Mouse (Mus musculus) megakaryocyte progenitor cell, adult 5-6 weeks (primary cell): ENCODE results near the gene Krt7. TPM values are rescaled to one million over a fixed set of nuclear protein-coding genes. Genes with fewer than 3 reads are reported as not detected.

Experiments
- ATAC-seq: replicated peaks from 2 replicates; pipeline ENCODE4 v1.8.0; 2016; ENCODE audit warnings: mild to moderate bottlenecking, moderate TSS enrichment, inconsistent platforms; ENCODE audit not compliant: poor library complexity
- total RNA-seq, 2 experiments: library from RNA; stranded (forward) in 1 of 2; stranded (reverse) in 1 of 2; fragments of 157-497, 149-512 nt in 1 of 2; fragments of 200-1000 nt in 1 of 2; gene quantifications; 2 replicates each; pipeline versions ENCODE4 v1.2.3 to v1.2.4; 2015 to 2017

The Krt7 gene
- total RNA-seq (2015) (1.1 TPM in 1 of 2 replicates, not detected in the other), total RNA-seq (2017) (not detected in 2 replicates)

DNA sequence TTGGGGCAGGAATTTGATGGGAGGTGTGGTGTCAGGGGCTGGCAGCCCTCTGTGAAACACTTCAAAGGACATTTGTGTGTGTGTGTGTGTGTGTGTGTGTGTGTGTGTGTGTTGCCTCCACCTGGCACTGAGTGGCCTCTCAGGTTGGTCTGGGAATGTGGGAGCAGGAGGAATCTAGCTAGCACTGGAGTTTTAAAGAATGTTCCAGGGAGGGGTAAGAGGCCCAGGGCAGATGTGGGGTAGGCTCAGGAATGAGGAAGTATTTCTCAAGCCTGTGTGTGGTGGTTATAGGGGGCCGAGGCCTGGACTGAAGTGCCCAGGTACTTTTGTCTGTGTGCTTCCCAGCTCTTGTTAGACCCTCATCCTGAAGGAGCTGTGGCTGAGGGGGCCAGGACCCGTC, at the start of gene Krt7:
Gene Krt7, plus strand, starts transcription at position 269 of the 400 bp plus-strand sequence.
- ATAC-seq: peak; percentile 78

DNA sequence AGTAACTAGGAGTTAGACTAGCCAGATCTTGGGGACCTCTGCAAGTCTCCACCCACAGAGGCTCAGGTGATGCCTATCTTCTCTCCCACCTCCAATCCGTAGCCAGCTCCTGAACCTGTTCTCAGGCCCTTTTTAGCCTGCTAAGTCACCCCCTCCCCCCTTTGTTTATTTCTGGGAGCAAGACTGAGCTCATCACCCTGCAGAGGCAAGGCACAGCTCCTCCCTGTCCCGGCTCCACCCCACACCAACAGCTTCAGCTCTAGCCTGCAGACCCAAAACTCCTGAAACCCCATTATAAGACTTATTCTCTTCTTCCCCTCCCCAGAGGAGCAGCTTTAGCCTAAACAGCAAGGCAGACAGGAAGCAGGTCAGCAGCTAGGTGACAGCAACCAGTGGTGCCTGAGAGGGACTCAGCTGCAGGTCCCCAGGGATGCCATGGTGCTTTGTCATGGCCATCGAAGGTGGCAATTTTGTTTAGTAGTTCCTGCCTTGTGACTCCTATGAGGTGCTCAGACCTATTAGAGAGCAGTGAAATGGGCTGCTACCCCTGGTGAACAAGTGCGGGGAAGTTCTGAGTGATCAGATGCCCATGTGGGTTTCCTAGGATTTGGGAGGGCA, 48.3 kb upstream of the Krt7 start:
- no peak for ATAC-seq

DNA sequence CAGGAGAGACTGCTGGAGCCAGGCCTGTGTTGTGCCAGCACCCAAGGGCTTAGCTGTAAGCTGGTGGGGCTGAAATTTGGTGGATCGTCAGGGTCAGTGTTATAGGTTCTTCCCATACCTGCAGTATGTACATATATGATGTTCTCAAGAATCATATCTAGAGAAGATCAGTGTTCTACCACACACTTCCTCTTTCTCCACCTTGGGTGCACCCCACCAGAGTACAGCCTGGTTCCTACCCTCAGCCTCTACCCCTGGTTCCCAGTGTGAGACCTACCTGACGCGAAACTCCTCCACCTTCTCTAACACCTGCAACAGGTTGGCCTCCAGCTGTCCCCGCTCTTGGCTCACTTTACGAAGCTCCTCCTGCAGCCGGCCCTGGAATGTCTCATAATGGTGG, 46.9 kb upstream of the Krt7 start:
- peak; percentile 58 for ATAC-seq

- no peak for ATAC-seq
Measured at GRCm38 (mm10) chr15:101364425-101364824, 46.4 kb upstream of the Krt7 start.

DNA sequence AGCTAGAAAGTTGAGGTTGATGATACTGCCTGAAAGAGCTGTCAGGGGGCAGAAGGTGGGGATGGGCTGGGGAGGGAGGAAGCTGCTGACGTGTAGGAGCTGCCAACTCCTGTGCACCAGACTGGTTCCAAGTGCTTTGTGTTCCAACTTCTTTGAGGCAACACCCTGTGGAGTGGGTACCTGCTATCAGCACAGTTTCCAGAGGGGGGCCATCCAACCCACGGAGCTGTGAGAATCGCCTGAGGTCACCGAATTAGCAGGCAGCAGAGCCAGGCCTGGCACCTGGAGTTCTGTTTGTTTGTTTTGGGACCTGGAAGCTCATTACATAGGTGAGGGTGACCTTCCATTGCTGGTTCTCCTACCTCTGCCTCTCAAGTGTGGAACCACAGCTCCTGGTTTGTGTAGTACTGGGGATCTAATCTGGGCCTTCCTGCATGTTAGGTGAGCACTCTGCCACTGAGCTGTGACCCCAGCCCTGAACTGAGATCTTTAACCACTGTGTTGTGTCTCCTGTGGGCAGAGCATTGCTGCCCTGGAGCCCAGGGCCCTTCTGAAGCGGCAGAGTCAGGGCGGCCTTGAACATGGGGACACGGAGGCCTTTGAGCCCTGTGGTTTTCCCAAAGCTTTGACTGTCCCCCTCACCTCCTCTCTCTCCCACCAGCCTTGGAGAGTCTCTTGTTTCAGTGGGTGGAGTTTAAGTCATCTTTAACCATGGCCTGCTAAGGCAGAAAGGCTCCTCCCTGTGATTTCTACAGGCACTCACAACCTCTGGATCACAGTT, 45.8 kb upstream of the Krt7 start:
- ATAC-seq: no peak

DNA sequence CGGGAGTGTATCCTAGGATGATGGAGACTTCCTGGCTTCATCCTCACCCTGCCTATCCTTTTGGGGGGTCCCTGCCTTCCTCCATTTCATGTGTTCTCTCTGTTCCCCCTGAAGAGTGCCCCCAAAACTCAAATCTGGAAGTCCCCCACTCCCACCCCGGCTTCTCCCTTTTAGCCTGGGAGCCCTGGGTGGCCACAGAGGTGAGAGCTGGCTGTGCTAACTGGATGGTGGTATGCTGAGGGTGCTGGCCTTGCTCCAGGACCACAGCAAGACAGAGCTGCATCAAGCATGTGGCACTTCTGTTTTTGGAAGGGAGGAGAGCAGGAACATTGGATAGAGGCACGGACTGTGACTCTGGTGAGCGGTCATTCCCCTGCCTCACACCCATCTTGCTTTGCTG, 45.1 kb upstream of the Krt7 start:
- no peak for ATAC-seq

DNA sequence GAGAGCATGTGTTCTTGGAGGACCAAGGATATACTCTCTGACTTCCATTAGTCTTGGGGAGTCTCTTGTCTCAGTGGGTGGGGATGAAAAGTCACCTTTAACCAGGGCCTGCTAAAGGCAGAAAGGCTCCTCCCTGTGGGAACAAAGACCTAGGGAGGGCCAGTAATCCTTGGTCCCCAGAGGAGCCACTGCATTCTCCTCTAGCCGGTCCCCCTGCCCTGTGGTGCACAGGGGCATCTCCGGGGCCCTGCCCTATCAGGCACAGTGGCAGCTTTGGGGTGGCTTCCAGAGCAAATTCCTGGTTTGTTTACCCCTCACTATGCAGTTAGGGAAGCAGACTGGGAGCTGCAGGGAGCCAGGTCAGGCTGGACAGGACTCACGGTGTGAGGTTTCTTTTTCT, 44.4 kb upstream of the Krt7 start:
- no peak for ATAC-seq

DNA sequence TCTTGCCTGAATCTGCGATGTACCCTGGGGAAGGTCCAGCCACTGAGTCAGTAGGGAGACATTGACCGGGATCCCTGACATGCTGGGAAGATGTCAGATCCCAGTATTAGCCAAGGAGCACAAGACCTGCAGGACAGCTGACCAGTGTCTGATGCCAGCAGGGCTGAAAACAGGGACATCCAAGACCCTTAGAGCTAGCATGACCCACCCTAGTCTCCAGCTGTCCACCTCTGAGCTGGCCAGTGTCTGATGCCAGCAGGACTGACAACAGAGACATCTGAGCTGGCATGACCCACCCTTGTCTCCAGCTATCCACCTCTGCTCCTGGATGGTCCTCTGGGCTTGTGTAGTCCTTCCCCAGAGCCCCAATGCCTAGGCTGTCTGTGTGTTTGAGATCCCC, 43.9 kb upstream of the Krt7 start:
- ATAC-seq: no peak

DNA sequence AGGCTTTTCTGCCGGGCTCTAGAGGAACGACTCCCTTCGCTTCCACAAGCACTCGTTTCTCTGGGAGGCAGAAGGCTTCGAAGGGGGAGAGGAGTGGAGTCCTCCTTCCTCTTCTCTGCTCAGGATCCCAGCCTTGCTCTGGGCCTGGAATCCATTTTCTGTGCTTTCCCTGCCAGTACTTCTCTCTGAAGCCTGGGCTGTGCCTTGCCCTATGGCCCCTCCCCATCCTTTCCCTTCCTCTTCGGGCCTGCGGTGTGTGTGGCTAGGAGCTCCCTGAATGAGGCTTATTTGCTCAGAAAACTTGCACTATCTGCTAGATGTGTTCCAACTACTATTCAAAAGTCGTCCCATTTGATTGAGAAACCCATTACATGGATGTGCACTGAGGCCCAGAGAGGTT, 43.3 kb upstream of the Krt7 start:
- peak; percentile 58 for ATAC-seq

- ATAC-seq: no peak
Measured at GRCm38 (mm10) chr15:101368015-101368414, 42.8 kb upstream of the Krt7 start.

- ATAC-seq: no peak
Measured at GRCm38 (mm10) chr15:101368502-101369381, 42.1 kb upstream of the Krt7 start.

GRCm38 (mm10) chr15:101369382-101370100, 41.3 kb upstream of the Krt7 start:
- no peak for ATAC-seq

GRCm38 (mm10) chr15:101370101-101370911, 40.5 kb upstream of the Krt7 start, which contains the start of gene Krt80:
Krt80 (minus strand) TSS chr15:101370162.
- ATAC-seq: no peak

DNA sequence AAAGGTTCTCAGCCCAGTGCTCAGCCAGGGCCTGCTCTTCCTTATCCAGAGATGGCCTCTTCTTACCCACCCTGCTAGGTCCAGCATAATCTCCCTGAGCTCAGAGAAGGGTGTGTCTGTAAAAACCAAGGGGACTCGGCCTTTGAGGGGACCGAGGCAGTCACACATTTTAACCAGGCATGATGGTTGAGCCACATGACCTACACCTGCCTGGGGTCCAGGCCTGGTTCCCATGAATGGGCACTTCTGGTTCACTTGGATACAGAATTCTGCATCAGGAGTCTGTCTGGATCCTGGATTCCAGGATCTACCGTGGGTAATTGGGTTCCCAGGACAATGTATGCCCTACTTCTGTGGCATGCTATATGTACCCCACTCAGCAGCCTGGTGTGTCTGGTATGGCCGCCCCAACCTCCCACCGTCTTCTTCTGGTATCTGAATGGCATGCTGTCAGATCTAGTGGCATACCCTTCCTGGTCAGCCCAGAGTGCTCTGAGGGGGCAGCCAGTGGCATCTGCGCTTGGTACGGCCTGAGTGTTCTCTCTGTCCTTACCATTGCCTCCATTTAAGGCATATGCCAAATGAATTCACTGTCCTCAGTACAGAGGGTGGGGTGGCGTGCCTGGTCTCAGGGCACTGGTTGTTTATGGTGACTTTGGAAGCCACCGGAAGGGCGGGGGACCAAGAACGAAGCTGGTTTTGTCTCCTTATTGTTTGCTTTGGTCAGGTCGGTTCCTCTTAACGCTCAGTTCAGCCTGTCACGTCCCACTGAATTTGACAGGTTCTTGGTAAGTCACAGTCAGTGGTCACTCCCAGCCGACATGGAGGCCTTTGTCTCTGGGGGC, 39.5 kb upstream of the Krt7 start:
- ATAC-seq: no peak

- ATAC-seq: peak; percentile 20; the same call in 1 of the 2 replicates
Measured at GRCm38 (mm10) chr15:101372131-101372977, 38.5 kb upstream of the Krt7 start.

GRCm38 (mm10) chr15:101373286-101373898, 37.5 kb upstream of the Krt7 start:
- ATAC-seq: 0 out of 2 replicates have a peak, but pooled peaks have one; percentile 10

DNA sequence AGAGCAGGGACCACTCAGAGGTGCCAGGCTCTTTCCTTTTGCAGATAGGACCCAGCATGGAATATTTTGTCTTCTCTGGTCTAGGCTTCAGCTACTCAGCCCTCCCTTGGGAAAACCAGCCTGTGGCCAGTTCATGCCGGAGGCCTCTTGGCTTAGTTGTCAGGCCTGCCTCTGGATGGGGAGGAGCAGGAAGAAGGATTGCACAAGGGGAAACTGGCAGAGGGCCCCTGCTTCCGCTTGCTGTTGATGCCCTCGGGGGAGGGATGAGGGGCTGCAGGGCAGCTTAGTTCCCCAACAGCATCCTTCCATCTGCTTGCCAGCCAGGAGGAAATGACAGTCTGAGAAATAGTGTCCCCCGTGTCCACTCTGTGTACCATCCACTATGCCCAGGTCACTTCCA, 36.0 kb upstream of the Krt7 start:
- ATAC-seq: peak; percentile 78
